Mouse (Mus musculus) kidney, adult 18-20 months (tissue): ENCODE measurements around the gene Dhx37.
"Not testable (repeated sequence)": the region's sequence is repeated elsewhere in the genome, so short reads cannot be mapped to it uniquely, and the experiment has no call there.

ENCODE experiments used
- DNase-seq: peaks from one replicate; pipeline ENCODE4 v3.0.0; 2021

Dhx37 gene

DNA sequence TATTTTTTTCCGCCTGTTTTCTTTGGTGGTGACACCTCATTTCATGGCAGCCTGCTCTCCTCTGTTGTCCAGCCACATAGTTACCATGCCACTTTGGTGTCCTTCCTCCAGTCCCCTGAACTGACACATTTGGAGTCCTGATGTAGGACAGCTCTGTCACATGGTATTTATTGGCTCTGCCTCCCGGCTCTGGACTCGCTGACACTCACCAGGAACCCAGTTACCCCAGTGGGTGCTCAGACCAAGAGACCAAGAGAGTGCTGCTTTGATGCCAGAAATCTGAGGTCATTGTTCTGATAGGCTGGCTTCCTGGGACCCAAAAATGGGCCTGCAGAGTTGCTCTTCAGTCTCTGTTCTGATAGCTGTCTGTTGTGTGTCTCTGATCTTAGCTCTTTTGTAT, 14.1 kb upstream of the Dhx37 start:
- no peak for DNase-seq

DNA sequence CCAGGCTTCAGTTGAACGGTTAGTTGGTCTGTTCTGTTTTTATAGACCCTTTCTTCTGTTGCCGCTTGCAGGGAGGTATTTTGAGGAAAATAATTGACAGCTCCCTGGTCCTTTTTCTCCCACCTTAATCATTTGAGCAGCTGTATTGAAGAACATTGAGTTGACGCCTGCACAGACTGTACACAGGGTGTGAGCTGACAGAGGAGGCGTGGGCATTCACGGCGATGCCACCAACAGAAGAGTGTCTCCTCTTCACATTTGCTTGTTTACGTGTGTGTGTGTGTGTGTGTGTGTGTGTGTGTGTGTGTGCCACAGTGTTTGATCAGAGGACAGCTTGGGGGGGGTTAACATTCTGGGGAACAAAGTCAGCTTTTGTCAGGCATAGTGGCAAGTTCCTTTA, 12.4 kb upstream of the Dhx37 start:
- DNase-seq: no peak

DNA sequence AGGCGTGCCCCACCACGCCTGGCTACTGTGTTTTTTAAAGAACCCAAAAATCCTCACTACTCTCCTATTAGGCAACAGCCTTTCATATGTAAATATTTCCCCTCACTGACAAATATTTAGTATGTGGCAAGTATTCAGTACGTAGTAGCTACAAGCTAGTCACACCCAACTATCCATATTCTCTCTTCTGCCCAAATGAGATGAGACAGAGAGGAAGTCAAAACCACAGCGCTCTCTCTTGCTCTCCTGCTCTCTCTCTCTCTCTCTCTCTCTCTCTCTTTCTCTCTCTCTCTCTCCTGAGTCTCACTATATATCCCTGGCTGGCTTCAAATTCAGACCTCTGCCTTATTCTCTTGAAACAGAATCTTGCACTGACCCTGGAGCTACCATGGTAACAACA, 10.6 kb upstream of the Dhx37 start:
- DNase-seq: no peak

DNA sequence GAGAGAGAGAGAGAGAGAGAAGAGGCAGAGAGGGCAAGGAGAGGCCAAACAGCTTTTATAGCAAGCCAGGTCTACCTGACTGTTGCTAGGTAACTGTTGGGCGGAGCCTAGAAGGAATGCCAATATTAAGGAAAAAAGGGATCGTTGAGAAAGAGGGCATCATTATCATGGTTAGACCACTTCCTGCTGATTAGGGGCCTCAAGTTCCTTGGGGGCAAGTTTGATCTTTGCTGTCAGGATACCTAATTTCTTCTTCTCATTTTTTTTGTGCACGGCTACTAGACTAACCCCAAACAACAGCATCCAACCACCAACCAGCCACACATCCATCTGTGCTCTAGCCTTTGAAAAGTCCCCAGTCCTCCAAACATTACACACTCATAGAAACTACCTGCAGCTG, 10.0 kb upstream of the Dhx37 start:
- DNase-seq: no peak

DNA sequence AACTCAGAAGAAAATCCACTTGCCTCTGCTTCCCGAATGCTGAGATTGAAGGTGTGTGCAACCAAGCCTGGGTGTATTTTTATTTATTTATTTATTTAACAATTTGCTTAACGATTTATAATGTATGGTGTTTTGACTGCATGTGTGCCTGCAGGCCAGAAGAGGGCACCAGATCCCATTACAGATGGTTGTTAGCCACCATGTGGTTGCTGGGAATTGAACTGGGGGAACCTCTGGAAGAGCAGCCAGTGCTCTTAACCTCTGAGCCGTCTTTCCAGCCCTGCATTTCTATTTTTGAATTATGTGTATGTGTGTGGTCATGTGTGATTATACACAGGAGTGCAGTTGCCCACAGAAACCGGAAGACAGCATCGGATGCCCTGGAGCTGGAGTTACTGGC, 9.4 kb upstream of the Dhx37 start:
- DNase-seq: no peak

DNA sequence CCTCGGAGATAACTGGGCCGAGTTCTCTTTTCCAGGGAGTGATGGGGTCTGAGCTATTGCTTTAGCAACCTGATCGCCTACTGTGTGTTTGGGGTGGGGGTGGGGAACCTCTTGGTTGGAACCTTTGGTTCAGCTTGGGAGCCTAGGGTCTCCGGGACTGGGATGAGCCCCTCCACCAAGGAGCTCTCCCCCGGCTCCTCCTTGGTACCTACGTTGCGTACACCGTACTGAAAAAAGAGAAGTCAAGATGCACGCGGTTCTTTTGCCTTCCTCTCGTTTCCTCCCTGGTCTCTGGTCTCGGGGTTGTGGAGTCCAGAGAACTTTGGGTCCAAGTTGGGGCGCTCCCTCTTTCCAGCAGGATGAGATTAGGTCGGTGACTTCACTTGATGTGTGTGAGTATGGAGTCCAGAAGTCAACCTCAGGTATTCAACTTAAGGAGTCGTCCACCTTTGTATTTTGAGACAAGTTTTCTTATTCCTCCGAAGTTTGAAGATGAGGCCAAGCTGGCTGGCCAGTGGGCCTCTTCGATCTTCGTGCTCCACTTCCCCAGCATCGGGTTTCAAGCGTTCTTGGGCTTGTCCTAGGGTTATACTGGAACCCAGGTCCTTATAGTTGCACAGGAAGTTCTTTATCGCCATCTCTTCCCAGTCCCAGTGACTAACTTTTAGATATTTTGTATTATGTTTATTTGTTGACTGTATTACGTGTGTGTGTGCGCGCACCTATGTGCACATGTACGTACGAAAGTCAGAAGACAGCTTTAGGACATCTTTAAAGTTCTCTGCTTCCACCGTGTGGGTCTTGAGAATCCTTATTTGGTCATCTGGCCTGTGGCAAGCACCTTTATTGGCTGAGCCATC, 8.4 kb upstream of the Dhx37 start:
- DNase-seq: peak; percentile 18

DNA sequence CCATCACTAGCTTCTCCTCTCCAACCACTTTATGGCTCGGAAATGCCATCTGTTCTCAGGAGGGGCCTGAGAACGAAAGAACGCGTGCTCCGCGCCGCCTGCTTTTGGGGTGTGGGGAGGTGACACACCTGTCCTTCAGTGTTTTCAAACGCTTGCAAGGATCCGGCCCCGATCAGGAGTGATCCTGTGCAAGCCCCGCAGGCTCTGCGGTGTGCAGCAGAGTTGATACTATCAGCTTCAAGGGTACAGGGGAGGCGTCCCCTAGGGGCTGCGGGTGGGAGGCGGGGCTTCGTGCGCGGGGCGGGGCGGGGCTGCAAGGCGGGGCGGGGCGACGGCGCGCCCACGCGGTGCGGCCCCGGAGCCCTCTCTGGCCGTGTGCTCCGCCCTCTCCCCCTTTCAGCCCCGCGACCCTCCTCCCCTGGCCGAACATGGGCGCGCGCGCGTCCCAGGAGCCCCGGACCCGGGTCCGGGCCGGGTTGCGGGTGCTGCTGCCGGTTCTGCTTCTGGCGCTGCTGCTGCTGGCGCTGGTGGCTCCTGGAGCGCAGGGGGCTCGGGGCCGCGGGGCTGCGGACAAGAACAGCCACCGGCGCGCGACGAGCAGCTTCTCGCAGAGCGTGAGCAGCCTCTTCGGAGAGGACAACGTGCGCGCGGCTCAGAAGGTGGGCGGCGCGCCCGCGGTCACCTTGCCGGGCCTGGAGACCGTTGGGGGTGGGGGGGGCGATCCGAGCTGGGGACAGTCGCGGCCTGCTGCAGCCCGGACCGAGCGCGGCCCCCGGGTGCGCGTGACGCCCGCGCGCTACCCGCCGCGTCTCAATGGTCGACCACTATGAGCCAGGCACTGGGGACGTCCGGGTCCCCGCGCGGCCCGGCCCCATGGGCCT, 7.6 kb upstream of the Dhx37 start, which contains the start of gene Bri3bp:
Gene Bri3bp (plus strand): TSS at position 335 of the 881 bp plus-strand sequence.
- peak; percentile 64 for DNase-seq

DNA sequence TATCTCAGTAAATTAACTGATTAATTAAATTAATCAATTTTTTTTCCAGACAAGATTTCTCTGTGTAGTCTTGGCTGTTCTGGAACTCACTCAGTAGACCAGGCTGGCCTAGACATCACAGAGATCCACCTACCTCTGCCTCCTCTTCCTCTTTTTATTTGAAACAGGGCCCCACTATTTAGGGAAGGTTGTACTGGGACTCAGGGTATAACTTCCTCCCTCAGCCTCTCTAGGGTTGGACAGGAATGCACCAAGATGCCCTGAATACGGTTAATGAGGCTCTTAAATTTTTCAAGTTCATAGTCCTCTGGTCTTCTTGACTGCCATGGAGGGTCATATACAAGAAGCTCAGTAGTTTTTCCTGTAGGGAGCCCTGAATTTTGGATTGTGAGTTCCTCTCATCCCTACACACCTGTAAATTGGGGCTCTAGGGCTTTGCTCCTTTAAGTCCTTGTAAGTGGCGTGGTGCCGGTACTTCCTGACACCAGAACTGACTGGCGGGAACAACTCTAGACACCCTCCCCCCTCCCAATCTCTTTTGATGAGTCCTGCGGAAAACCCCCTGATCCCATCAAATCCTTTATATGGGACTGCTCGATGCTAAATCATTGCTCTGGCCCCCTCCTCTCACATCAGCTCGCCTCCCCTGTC, 6.8 kb upstream of the Dhx37 start:
- no peak for DNase-seq

DNA sequence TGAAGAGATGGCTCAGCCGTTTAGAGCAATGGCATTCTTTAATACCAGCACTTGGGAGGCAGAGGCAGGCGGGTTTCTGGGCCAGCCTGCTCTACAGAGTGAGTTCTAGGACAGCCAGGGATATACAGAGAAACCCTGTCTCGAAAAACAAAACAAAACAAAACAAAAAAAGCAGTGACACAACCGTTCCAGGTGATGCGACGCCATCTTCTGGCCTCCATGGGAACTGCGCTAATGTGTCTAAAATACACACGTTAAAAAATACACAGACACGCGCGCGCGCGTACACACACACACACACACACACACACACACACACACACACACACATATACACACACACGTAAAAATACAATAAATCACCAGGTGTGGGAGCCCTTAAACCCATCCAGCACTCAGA, 426 bp upstream of the Dhx37 start:
- not testable (repeated sequence) for DNase-seq

DNA sequence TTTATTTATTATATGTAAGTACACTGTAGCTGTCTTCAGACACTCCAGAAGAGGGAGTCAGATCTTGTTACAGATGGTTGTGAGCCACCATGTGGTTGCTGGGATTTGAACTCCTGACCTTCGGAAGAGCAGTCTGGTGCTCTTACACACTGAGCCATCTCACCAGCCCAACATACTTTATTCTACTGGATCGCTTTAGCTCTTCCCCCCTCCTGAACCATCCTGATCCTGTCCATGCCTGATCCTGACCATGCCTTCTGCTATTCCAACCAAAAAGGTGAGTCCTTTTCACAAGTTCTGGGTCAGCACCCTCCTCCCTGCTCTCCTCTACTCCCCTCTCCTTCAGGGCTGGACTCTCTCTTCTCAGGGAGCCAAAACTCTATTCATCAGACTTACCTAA, 1.6 kb downstream of the Dhx37 start:
- DNase-seq: not testable (repeated sequence)

DNA sequence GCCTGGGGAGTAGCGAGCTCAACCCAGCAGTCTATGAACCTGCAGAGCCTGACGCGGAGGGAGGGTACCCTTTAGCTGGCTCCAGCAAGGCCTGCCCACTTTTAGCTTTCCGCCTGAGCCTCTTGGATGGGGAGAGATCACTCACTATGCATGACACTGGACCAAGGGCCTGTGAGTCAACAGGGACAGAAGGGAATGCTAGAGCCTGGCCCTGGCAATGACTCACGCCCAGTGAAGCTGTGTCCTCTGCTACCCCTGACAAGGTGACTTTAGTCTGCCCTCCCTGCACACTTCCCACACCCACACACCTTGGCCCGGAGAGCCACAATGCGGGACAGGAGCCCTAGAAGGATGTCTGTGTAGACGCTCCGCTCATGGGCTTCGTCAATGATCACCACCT, 7.6 kb downstream of the Dhx37 start:
- no peak for DNase-seq

DNA sequence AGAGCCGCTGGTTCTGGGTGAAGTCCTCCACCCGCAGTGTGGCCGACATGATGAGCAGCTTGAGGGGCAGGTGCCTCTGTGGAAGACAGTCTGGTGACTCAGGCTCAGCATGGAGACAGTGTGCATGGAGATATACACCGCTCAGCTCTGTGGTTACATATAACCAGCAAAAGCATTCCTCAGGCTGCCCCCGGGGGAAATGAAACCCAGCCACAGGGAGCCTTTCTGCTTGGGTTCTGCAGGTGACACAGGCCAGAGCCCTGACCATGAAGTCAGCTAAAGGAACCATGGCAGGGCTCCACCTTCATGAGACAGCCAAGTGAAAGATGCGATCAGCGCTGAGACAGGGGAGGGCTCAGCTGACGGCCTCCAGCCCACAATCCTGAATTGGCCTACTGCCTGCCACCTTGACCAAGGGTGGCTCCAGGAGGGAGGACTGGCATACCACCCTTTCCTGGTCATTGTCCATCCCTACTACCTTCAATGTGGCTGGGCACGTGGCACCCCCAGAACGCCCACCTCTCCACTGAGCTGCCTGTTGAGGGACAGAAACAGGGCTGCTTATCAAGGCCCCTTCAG, 8.1 kb downstream of the Dhx37 start:
- no peak for DNase-seq

DNA sequence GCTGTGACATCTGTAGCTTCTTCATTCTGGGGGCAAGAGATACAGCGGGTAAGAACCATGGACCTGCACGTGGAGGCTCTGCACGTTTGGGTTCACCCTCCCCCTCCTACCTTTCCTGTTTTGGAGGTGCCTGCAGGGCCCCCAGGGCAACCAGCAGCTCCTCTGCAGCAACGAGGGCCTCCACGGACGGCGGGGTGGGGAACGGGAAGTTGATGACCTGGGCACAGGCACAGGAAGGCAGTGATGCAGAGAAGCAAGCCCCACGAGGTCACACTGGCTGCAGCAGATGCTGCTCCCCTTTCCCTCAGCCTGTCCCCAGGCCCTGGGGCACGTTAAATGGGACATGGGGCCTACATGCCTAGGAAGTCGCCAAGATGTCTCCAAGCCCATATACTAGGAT, 14.8 kb downstream of the Dhx37 start:
- no peak for DNase-seq

DNA sequence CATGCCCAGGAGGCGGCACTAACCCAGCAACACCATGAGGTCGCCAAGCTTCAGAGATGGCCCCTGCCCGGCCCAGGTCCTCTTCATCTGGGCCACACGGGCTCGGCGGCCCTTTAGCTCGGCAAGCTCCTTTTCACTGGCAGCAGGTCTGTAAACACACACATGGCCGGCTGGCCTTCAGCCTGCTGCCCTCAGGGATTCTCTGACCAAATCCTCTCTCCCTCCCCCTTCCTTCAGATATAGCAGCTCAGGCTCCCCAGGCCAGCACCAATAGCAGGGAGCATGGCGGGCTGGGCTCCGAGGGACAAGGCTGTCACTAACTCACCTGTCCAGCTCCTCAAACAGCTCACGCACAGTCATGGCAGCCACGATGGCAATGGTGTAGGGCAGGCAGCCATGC, 15.3 kb downstream of the Dhx37 start:
- no peak for DNase-seq

DNA sequence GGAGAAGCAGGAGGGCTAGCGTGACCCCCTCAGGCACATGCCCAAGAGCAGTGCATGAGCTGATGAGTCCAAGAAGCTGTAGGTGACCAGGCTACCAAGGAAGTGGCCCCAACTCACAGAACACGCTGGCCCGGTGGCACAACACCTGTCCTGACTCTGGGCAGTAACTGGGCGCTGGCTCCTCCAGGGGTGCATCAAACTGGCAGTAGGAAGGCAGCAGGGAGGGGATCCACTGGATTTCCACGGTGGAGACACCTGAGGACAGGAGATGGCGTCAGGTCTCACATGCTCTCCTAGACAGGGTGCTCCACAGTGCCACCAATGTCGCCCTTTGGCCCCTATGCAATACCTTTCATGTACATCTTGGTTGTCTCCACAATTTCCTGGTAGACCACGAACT, 17.7 kb downstream of the Dhx37 start:
- DNase-seq: no peak

DNA sequence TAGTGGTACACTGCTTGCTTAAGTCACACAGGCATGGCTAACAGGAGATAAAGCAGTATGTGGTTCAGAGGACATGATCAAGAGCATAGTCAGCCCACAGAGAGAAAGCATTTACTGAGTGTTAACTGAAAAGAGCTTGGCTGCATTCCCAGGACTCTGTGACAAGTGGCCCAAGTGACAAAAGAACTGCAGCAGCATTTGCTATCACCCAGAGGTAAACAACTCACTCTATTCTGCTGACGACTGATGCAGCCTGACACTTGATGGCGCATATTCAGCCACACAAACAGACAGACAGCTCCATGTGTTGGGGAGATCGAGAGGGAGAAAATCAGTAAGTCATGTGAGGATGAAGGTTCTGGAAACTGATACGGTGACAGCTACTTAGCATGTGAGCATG, 20.2 kb downstream of the Dhx37 start:
- no peak for DNase-seq

DNA sequence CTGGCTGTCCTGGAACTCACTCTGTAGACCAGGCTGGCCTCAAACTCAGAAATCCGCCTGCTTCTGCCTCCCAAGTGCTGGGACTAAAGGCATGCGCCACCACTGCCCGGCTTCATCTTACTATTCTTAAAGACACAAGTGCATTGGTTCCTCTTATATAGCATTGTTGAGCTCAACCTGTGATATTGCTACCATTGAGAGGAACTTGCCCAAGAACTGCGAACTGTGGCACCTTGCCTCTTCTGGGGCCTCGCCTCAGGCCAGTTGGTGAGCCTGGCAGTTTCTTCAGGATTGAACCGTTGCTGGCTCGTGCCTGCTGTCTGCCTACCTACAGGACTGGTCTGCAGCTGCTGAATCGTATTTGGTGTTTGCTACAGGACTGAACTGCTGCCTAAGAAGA, 21.4 kb downstream of the Dhx37 start:
- DNase-seq: not testable (repeated sequence)

DNA sequence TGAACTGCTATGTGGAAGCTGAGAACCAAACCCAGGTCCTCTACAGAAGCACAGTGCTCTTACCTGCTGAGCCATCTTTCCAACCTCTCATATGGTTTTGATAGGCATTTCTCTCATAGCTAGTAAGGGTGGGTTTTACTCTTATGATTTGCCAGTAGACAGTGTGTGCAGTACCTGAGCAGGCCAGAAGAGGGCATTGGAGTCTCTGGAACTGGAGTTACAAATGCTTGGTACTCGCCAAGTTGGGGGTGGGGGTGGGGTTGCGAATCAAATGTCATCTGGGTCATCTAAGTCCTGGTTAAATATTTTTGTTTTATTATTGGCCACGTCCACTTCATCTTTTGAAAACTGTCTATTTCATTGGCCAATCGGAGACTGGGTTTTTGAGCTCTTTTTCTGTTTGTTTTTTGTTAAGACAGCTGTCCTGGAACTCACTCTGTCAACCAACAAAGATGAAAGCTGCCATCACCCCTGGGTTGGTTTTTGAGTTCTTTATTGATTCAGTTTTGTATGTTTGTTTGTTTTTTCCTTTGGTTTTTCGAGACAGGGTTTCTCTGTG, 21.9 kb downstream of the Dhx37 start:
- peak; percentile 80 for DNase-seq

DNA sequence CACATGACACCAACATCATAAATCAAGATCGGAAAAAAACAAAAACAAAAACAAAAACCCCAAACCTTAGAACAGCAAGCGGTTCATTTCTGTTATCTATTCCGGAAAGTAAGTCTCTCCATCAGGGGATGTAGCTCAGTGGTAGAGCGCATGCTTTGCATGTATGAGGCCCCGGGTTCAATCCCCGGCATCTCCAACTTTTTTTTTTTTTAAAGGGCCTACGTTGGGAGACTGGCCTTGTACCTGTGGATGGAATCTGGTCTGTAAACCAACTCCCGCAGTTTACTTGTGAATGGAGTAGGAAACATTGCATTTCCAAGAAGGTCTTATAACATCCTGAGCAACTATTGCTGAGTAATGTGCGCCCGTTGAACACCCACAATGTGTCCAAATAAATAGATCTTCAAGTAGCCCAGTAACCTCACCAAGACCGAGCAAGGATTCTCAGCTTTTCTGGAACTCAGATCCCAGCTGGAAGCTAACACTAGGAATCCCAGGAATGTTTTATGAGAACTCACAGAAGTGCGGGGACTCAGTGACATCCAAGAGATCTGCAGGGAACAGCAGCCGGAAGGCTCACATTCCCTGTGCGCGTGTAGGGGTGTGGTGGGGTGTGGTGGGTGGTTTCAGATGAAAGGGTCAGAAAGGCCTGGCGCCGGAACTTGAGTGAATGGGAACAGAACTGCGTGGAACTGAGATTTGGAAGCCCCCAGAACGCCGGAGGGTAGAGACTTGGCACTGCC, 24.4 kb downstream of the Dhx37 start:
- DNase-seq: peak; percentile 42

DNA sequence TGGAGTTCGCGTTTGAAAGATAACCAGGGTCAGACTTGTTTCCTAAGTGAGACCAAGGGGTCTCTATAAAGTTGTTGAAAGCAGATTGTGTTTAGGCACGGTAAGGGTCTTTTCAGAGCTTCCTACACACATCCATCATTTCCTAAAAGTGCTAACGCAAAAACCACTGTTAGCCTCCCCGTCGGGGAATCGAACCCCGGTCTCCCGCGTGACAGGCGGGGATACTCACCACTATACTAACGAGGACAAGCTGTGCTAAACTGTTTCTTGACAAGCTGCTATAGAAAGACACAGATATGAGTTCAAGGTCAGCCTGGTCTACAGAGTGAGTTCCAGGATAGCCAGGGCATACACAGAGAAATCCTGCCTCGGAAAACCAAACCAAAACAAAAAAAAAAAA, 25.1 kb downstream of the Dhx37 start:
- peak; percentile 87 for DNase-seq

DNA sequence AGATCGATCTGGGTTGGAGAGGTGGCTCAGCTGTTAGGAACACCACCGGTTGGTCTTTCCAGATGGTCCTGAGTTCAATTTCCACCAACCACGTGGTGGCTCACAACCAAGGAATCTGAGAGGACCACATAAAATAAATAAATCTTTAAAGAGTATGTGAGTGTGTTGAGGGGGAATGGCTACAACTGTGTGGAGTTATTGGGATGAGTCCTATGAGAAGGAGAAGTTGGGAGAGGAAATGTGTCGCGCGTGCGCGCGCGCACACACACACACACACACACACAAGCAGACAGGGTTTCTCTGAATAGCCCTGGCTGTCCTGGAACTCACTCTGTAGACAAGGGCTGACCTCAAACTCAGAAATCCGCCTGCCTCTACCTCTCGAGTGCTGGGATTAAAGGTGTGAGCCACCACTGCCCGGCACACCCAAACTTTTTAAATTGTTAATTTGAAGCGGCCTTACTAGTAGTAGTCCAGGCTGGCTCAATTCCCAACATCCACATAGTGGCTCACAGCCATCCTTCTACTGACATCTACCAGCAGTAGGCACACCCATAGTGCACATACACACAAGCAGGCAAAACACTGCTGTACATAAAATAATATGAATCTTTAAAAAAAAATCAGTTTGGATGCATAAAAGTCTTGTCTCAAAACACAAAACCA, 25.9 kb downstream of the Dhx37 start:
- DNase-seq: no peak
